Mouse (Mus musculus) right cerebral cortex, postnatal 10 days (tissue): ENCODE measurements around the gene Vmn2r23.
"Not testable (repeated sequence)": the region's sequence is repeated elsewhere in the genome, so short reads cannot be mapped to it uniquely, and the experiment has no call there.

Experiments used
- DNase-seq, 2 experiments: peaks; one replicate each; pipeline ENCODE4 v3.0.0; 2021; ENCODE audit warnings: low spot score in 2 of 2

Gene Vmn2r23

GRCm38 (mm10) chr6:123702370-123702769 lies at the start of gene Vmn2r23:
Gene Vmn2r23 (plus strand): TSS chr6:123702670.
- DNase-seq, result no peak

GRCm38 (mm10) chr6:123657040-123657439 lies 45.4 kb upstream of the Vmn2r23 start:
- peak in 1 of 2 experiments; percentile 21 for DNase-seq

- not testable (repeated sequence) for DNase-seq
Observed at GRCm38 (mm10) chr6:123696639-123697038, 5.8 kb upstream of the Vmn2r23 start.

GRCm38 (mm10) chr6:123697213-123697612 lies 5.3 kb upstream of the Vmn2r23 start:
- no peak for DNase-seq

- no peak for DNase-seq
Observed at GRCm38 (mm10) chr6:123770031-123770430, 67.6 kb downstream of the Vmn2r23 start.

GRCm38 (mm10) chr6:123778579-123778978 lies 76.1 kb downstream of the Vmn2r23 start, which contains the start of gene Vmn2r24:
Gene Vmn2r24 (plus strand): TSS chr6:123778879.
- DNase-seq, result no peak

- no peak for DNase-seq
Observed at GRCm38 (mm10) chr6:123784857-123785256, 82.4 kb downstream of the Vmn2r23 start.

GRCm38 (mm10) chr6:123793746-123794145 lies 91.3 kb downstream of the Vmn2r23 start:
- DNase-seq, result no peak
